Mouse (Mus musculus): ENCODE data around the gene Klhl5.
"Not testable (repeated sequence)": the region's sequence is repeated elsewhere in the genome, so short reads cannot be mapped to it uniquely, and the experiment has no call there.

- not testable (repeated sequence) for TF ChIP-seq POLR2A (IDR thresholded peaks at IDR 0.05; ENCODE audit: control insufficient read depth, extremely low read depth, insufficient read depth, low read length, poor library complexity); CTCF (IDR thresholded peaks at IDR 0.05; ENCODE audit: borderline replicate concordance, control insufficient read depth, extremely low read depth, insufficient read depth, low read length, poor library complexity)
Observed at GRCm38 (mm10) chr5:65112225-65112624, 4.9 kb downstream of the Klhl5 start.

Data from thymus, adult 2 months (tissue).